Mouse (Mus musculus) fat pad, adult 2 months (tissue): ENCODE results near the gene Srsf11.

Experiments used
- DNase-seq: peaks from one replicate; pipeline ENCODE4 v3.0.0-alpha.2; 2011; ENCODE audit warnings: low read depth, low spot score; ENCODE audit errors: extremely low read depth

Gene Srsf11

GRCm38 (mm10) chr3:157993322-157993721 lies 43.1 kb downstream of the Srsf11 start:
- no peak for DNase-seq

GRCm38 (mm10) chr3:157979619-157980018 lies 56.8 kb downstream of the Srsf11 start:
- no peak for DNase-seq

- no peak for DNase-seq
These were observed 63.2 kb downstream of the Srsf11 start for GRCm38 (mm10) chr3:157973236-157973635.

- no peak for DNase-seq
These were observed 65.3 kb downstream of the Srsf11 start for GRCm38 (mm10) chr3:157971151-157971550.
